Comparison of ENCODE assay signal across 10 mouse cellular contexts in genomic region chr15:85675736-85676135, GRCm38 (mm10). TPM values are rescaled to one million over a fixed set of nuclear protein-coding genes. Genes with fewer than 3 reads are reported as not detected.
DNase-seq lines count a peak whose midpoint lies in the region; ATAC-seq and TF ChIP-seq lines count a peak whose summit lies in the region.
"Had no signal": no experiment of that assay in that cellular context is flagged by ENCODE, and none has a peak within 500 bp of the region (broad histone marks: within the 10 kb centered on the region; RNA-seq: fewer than 3 reads in every experiment).

No protein-coding gene starts in this region.

- H3K9ac ChIP-seq in forebrain, postnatal 0 days: peak overlapping the region; percentile 75
- H3K9ac ChIP-seq in midbrain, embryonic 16.5 days (ENCODE audit: low read depth, low read length): peak overlapping the region; percentile 33; the same call in 1 of the 2 replicates
- H3K9ac ChIP-seq: embryonic facial prominence, embryonic 13.5 days had no signal

- DNase-seq in cerebellum, adult 2 months: peak in 1 of 2 experiments; percentile 60
- DNase-seq in cerebellum, postnatal 4 days (ENCODE audit: low spot score in 2 of 2): no peak
- peak; percentile 79 for DNase-seq in kidney, adult 18-20 months
- DNase-seq in kidney, postnatal 10 days: no peak
- DNase-seq in forebrain, postnatal 0 days: no peak
- DNase-seq in retina, postnatal 1 day: no peak
- DNase-seq in yolk sac, embryonic 10.5 days (ENCODE audit: low spot score): no peak

- TF ChIP-seq CTCF in cerebellum, adult 2 months (IDR thresholded peaks at IDR 0.05; ENCODE audit: borderline replicate concordance, insufficient read depth, low read depth, low read length): no peak
- no peak for TF ChIP-seq CTCF in forebrain, postnatal 0 days (IDR thresholded peaks at IDR 0.05; ENCODE audit: low read depth)

- TF ChIP-seq POLR2A in cerebellum, adult 2 months (IDR thresholded peaks at IDR 0.05; ENCODE audit: borderline replicate concordance, insufficient read depth, low read length): no peak

- no peak for ATAC-seq in forebrain, postnatal 0 days
- ATAC-seq in midbrain, embryonic 16.5 days: no peak
- ATAC-seq: intestine, embryonic 16.5 days had no signal

- H3K27ac ChIP-seq in cerebellum, adult 2 months (ENCODE audit: insufficient read depth, low read length): peak overlapping the region; percentile 44
- H3K27ac ChIP-seq in forebrain, postnatal 0 days (ENCODE audit: low read depth, low read length): no peak overlapping the region
- H3K27ac ChIP-seq in midbrain, embryonic 16.5 days (ENCODE audit: low read length): no peak overlapping the region
- H3K27ac ChIP-seq: embryonic facial prominence, embryonic 13.5 days had no signal

- peaks cover 28% of the 10 kb centered on the region; the same call in 1 of the 2 replicates for H3K4me1 ChIP-seq in cerebellum, adult 2 months (ENCODE audit: control insufficient read depth, insufficient read depth, low read length)
- H3K4me1 ChIP-seq in forebrain, postnatal 0 days (ENCODE audit: insufficient read depth): peaks cover 32% of the 10 kb centered on the region
- H3K4me1 ChIP-seq in midbrain, embryonic 16.5 days (ENCODE audit: control insufficient read depth, insufficient read depth, low read length): peaks cover 36% of the 10 kb centered on the region

- H3K27me3 ChIP-seq in cerebellum, adult 2 months (ENCODE audit: control insufficient read depth, insufficient read depth, low read length): no peaks in the 10 kb centered on the region
- no peaks in the 10 kb centered on the region for H3K27me3 ChIP-seq in forebrain, postnatal 0 days (ENCODE audit: insufficient read depth, low read length)
- no peaks in the 10 kb centered on the region for H3K27me3 ChIP-seq in midbrain, embryonic 16.5 days (ENCODE audit: control insufficient read depth, insufficient read depth, low read depth, low read length)

- no peaks in the 10 kb centered on the region for H3K9me3 ChIP-seq in forebrain, postnatal 0 days (ENCODE audit: low read length)
- no peaks in the 10 kb centered on the region for H3K9me3 ChIP-seq in midbrain, embryonic 16.5 days (replicated peaks; ENCODE audit: control insufficient read depth, low read length, poor library complexity, severe bottlenecking)
- H3K9me3 ChIP-seq: embryonic facial prominence, embryonic 13.5 days had no signal

- 0 out of 2 replicates have a peak, but pooled peaks cover 4% of the 10 kb centered on the region for H3K36me3 ChIP-seq in forebrain, postnatal 0 days (ENCODE audit: insufficient read depth)
- no peaks in the 10 kb centered on the region for H3K36me3 ChIP-seq in midbrain, embryonic 16.5 days (ENCODE audit: control insufficient read depth, insufficient read depth, low read length)

- WGBS in cerebellum, adult 2 months: 6% methylated on average over 5 of the region's 5 CpGs
- 62% methylated on average over 5 of the region's 5 CpGs for WGBS in forebrain, postnatal 0 days
- 73% methylated on average over 5 of the region's 5 CpGs for WGBS in midbrain, embryonic 16.5 days

- peak overlapping the region; percentile 91 for H3K4me2 ChIP-seq in forebrain, postnatal 0 days (ENCODE audit: low read depth)
- H3K4me2 ChIP-seq in midbrain, embryonic 16.5 days (ENCODE audit: low read length): peak overlapping the region; percentile 54
- H3K4me2 ChIP-seq: embryonic facial prominence, embryonic 13.5 days had no signal

- H3K4me3 ChIP-seq in cerebellum, adult 2 months (replicated peaks; ENCODE audit: insufficient read depth, low read depth, low read length): peak overlapping the region; percentile 32
- peak overlapping the region; percentile 99 for H3K4me3 ChIP-seq in forebrain, postnatal 0 days (ENCODE audit: low read depth, low read length)
- H3K4me3 ChIP-seq in midbrain, embryonic 16.5 days (ENCODE audit: low read depth, low read length): 0 out of 2 replicates have a peak overlapping the region, but pooled peaks have one; percentile 11
- H3K4me3 ChIP-seq: embryonic facial prominence, embryonic 13.5 days had no signal

RNA-seq across cellular contexts. Expression of gene Ppara, which starts 59.0 kb away (rescaled TPM):
- polyA plus RNA-seq in cerebellum, adult 2 months (2012; rRNA removed): 1.1 and 1.5 TPM in 2 replicates
- 0.92 and 1.7 TPM in 2 replicates for total RNA-seq in forebrain, postnatal 0 days (2014; rRNA removed)
- 1.9 and 2.0 TPM in 2 replicates for polyA plus RNA-seq in forebrain, postnatal 0 days (2015; fragmentation: Nextera tagmentation; extraction: Ambion mirVana)
- polyA plus RNA-seq in midbrain, embryonic 16.5 days (2015; fragmentation: Nextera tagmentation; extraction: Ambion mirVana): 1.5 and 1.9 TPM in 2 replicates

Comparison
In these comparisons a context has a peak if more than half of its experiments do, and no peak if none do; other contexts are left out.
1. H3K4me3 ChIP-seq: peak in every context shown above with its lines; median percentile 99 in forebrain, postnatal 0 days; 32 in cerebellum, adult 2 months; 11 in midbrain, embryonic 16.5 days.